Mouse (Mus musculus): Measurements from ENCODE around the gene Abcg5.

- no peak for TF ChIP-seq CTCF (IDR thresholded peaks at IDR 0.05; ENCODE audit: insufficient read depth, low read depth, low read length)
- TF ChIP-seq POLR2A (IDR thresholded peaks at IDR 0.05; ENCODE audit: insufficient read depth, low read depth, low read length) = no peak
Measured at GRCm38 (mm10) chr17:84681670-84682069, 1.1 kb downstream of the Abcg5 start.
